Mouse (Mus musculus): Measurements from ENCODE around the gene Dnajb8.

Gene Dnajb8

GRCm38 (mm10) chr6:88221968-88222367 lies at the start of gene Dnajb8:
TSS of gene Dnajb8 (plus strand) at chr6:88222268.
- DNase-seq (ENCODE audit: low spot score in 2 of 2) = no peak

- DNase-seq (ENCODE audit: low spot score in 2 of 2) = no peak
Measured at GRCm38 (mm10) chr6:88174191-88174590, 47.9 kb upstream of the Dnajb8 start.

- no peak for DNase-seq (ENCODE audit: low spot score in 2 of 2)
Measured at GRCm38 (mm10) chr6:88174676-88175075, 47.4 kb upstream of the Dnajb8 start.

GRCm38 (mm10) chr6:88184671-88185070 lies 37.4 kb upstream of the Dnajb8 start:
- no peak for DNase-seq (ENCODE audit: low spot score in 2 of 2)

GRCm38 (mm10) chr6:88188148-88188547 lies 33.9 kb upstream of the Dnajb8 start:
- DNase-seq (ENCODE audit: low spot score in 2 of 2) = peak in 1 of 2 experiments; percentile 30

GRCm38 (mm10) chr6:88189312-88190042 lies 32.6 kb upstream of the Dnajb8 start:
- DNase-seq (ENCODE audit: low spot score in 2 of 2) = peak; percentile 56 to 62

GRCm38 (mm10) chr6:88190043-88190309 lies 32.1 kb upstream of the Dnajb8 start:
- no peak for DNase-seq (ENCODE audit: low spot score in 2 of 2)

- DNase-seq (ENCODE audit: low spot score in 2 of 2) = no peak
Measured at GRCm38 (mm10) chr6:88190310-88191023, 31.6 kb upstream of the Dnajb8 start.

GRCm38 (mm10) chr6:88191024-88191365 lies 31.1 kb upstream of the Dnajb8 start:
- no peak for DNase-seq (ENCODE audit: low spot score in 2 of 2)

GRCm38 (mm10) chr6:88191411-88192070 lies 30.5 kb upstream of the Dnajb8 start:
- no peak for DNase-seq (ENCODE audit: low spot score in 2 of 2)

- DNase-seq (ENCODE audit: low spot score in 2 of 2) = no peak
Measured at GRCm38 (mm10) chr6:88192756-88193155, 29.3 kb upstream of the Dnajb8 start.

GRCm38 (mm10) chr6:88193433-88194052 lies 28.5 kb upstream of the Dnajb8 start, which contains the start of gene Gata2:
TSS of gene Gata2 (plus strand) at chr6:88193891.
- DNase-seq (ENCODE audit: low spot score in 2 of 2) = no peak

- DNase-seq (ENCODE audit: low spot score in 2 of 2) = no peak
Measured at GRCm38 (mm10) chr6:88194053-88194977, 27.8 kb upstream of the Dnajb8 start.

GRCm38 (mm10) chr6:88194978-88195325 lies 27.1 kb upstream of the Dnajb8 start:
- DNase-seq (ENCODE audit: low spot score in 2 of 2) = no peak

- DNase-seq (ENCODE audit: low spot score in 2 of 2) = no peak
Measured at GRCm38 (mm10) chr6:88196054-88196732, 25.9 kb upstream of the Dnajb8 start.

GRCm38 (mm10) chr6:88196733-88197312 lies 25.2 kb upstream of the Dnajb8 start:
- no peak for DNase-seq (ENCODE audit: low spot score in 2 of 2)

GRCm38 (mm10) chr6:88197313-88198069 lies 24.6 kb upstream of the Dnajb8 start:
- DNase-seq (ENCODE audit: low spot score in 2 of 2) = no peak

- DNase-seq (ENCODE audit: low spot score in 2 of 2) = no peak
Measured at GRCm38 (mm10) chr6:88198070-88198940, 23.8 kb upstream of the Dnajb8 start.

All from frontal cortex, postnatal 14 days (tissue).